Mouse (Mus musculus) left cerebral cortex, postnatal 10 days (tissue): Measurements from ENCODE around the gene Grap2. TPM values are rescaled to one million over a fixed set of nuclear protein-coding genes. Genes with fewer than 3 reads are reported as not detected.

Experiments used
- DNase-seq, 2 experiments: peaks; one replicate each; pipeline ENCODE4 v3.0.0; 2021 to 2022; ENCODE audit warnings: low spot score in 2 of 2, mixed read lengths in 1 of 2; ENCODE audit errors: extremely low spot score in 1 of 2
- intact Hi-C: fragments of 180-260 bp; cut with DNase I; formaldehyde crosslinking; loops from one replicate; pipeline ENCODE4 v1.15.1; 2025
- total RNA-seq, 2 experiments: library from RNA; stranded (reverse); gene quantifications; 2 replicates each; pipeline ENCODE4 v1.2.3; 2021

Gene Grap2
- total RNA-seq, 2 experiments from 2014 or later, result 0.84 to 1.3 TPM

DNA sequence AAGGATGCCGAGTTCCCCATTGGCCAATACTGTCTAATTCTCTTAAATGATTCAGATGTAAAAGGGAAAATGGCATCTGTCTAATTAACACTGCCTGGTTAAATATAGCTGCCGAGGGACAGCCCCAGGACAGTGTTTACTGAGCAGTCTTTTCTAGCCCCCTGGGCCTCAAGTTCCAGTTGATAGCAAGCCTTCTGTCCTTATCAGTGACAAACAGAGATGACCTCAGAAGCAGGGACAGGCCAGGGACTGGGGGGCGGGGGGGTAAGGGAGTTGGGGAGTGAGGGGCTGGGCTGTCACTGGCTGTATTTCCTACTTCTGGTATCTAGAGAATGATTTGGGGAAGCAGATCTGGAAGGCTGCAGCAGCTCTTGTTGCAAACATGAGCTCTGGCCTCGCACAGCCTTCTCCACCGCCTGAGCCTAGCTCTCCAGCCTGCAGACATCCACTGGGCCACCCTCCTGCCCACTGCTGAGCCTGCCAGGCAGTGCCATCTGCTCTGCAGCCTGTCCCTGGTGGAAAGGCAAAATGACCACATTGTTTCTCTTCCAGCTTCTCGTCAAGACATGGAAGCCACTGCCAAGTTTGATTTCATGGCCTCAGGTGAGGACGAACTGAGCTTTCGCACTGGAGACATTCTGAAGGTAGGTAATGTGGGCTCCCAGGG lies 50.9 kb downstream of the Grap2 start:
- DNase-seq, result no peak
- intact Hi-C loops, result no loop called here

- intact Hi-C loops, result no loop called here
- no peak for DNase-seq
These were observed 54.1 kb downstream of the Grap2 start for GRCm38 (mm10) chr15:80626472-80626871.

GRCm38 (mm10) chr15:80630147-80630546 lies 57.8 kb downstream of the Grap2 start:
- intact Hi-C loops, result loop anchor here (5.0 kb wide), 1 partner anchor 363 kb away; no protein-coding TSS in a partner anchor
- DNase-seq, result no peak

DNA sequence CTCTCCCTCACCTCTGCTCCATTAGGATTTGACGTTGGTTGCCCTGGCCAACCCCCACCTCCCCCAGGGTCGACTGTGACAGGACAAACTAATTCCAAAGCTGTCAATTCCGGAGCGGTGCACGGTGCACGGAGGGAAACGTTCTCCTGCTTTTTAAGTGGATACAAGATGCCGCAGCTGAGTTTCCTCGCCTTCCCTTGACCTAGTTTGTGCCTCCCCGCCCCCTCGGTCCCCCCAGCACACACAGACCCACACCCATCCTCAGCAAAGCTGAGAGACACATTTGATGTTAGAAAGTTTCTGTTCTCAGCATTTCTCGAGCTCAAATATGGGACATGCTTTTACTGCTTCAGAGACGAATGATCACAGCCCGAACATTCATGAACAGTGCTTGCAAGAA lies 58.3 kb downstream of the Grap2 start:
- intact Hi-C loops, result loop anchor here (5.0 kb wide), 1 partner anchor 363 kb away; no protein-coding TSS in a partner anchor
- no peak for DNase-seq

- no peak for DNase-seq
- intact Hi-C loops, result loop anchor here (5.0 kb wide), 1 partner anchor 364 kb away; no protein-coding TSS in a partner anchor
These were observed 58.9 kb downstream of the Grap2 start for GRCm38 (mm10) chr15:80631311-80631710.

DNA sequence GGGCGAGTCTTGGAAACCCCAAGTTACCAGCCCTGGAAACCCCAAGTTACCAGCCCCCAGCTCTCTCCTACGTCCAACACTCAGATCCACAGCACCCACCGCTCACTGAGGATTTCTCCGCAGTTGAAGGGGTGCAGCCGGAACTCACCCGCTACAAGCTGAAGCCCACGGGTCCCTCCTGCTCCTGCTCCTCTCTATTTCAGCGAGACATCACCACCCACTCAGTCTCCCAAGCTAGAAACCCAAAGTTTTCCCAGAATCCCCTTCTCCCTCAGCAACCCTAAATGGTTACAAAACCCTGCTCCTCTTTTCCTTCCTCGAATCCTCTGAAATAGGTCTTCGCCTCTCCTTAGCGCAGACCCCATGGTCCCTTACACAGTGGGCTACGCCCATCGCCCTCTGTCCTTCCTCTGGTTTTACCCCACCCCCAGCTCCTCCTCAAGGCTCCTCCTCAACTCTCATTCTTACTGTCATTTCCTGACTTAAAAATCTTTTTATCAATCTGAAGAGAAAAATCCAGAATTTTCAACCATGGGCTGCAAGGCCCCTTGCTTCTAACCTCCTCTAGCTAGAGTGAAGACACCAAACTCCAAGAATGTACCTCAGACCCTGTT lies 60.0 kb downstream of the Grap2 start:
- peak; percentile 37 to 40 for DNase-seq
- intact Hi-C loops, result loop anchor here (5.0 kb wide), 1 partner anchor 365 kb away; no protein-coding TSS in a partner anchor

GRCm38 (mm10) chr15:80634391-80635193 lies 62.2 kb downstream of the Grap2 start:
- intact Hi-C loops, result loop anchor here (2.0 to 5.0 kb wide), 2 partner anchors 60 to 367 kb away; no protein-coding TSS in a partner anchor
- DNase-seq, result peak; percentile 42 to 75

- DNase-seq, result no peak
- intact Hi-C loops, result no loop called here
These were observed 64.5 kb downstream of the Grap2 start for GRCm38 (mm10) chr15:80636757-80637372.

DNA sequence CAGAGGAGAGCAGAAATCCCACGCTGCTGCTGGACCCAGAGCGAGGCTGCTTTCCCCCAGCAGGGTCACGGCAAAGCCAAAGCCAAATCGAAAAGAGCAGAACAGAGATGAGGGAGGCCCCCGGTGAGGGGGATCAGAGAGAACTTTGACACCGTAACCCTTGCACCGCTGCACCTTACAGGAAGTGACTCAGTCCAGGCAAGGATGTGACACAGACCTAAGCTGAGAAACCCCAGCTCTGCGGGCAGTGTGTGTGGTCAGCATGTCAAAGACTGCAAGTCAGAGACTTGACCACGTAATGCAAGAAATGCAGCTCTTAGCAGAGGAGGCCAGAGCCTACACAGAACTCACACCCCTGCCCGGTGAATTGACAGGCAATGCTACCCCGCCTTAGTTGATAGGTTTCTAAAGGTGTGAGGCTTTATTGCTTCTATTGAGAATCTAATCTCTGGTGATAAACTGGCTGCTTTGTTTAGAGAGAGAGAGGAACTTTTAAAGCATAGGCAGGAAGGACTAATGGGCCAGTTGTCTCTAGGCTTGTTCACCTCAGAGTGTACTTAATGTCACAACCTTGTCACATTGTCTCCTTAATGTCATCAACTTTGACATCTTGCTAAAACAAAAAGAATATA lies 66.8 kb downstream of the Grap2 start:
- intact Hi-C loops, result no loop called here
- no peak for DNase-seq

DNA sequence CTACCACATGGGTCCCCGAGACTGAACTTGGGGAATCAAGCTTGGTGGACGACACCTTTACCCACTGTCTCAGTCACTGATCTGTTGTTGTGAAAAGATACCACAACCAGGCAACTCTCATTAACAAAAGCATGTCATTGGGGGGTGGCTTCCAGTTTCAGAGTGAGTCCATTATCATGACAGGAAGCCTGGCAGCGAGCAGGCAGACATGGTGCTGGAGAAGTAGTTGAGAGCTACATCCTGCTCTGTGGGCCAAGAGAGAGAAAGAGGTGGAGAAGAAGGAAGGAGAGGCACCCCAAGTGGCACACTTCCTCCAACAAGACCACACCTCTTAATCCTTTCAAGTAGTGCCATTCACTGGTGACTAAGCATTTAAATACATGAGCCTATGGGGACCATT lies 67.5 kb downstream of the Grap2 start:
- DNase-seq, result no peak
- intact Hi-C loops, result no loop called here

DNA sequence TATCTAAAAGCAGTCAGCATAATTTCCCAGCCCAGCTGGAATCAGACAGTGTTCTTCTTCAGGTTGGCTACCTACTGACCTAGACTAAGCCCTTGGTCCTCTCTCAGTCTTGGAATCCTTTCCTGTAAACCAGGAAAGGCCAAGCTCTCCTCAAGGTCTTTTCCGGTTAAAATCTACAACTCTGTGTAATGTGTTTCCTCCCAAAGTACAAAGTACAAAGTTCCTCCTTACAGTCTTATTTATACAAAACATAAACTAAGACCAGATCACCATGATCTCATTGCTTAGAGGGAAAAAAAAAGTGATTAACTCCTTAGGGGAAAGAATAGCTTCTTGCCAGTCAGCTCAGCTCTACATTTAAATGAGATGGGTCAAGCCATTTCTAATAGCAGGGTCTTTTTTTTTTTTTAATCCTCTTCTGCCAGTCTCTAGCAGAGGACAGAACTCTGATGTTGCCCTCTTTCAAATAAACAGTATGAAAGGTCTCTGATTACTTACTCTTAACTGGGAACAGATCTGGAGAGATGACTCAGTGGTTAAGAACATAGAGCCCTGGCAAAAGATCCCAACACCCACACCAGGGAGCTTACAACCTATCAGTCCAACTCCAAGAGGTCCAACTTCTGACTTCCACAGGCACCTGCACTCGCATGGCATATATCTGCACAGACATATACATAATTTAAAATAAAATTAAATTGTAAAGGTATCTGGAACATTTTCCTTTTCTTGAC lies 69.5 kb downstream of the Grap2 start:
- DNase-seq, result no peak
- intact Hi-C loops, result no loop called here

- intact Hi-C loops, result no loop called here
- DNase-seq, result no peak
These were observed 72.8 kb downstream of the Grap2 start for GRCm38 (mm10) chr15:80645006-80645797.

GRCm38 (mm10) chr15:80648977-80649606 lies 76.7 kb downstream of the Grap2 start:
- peak in 1 of 2 experiments; percentile 42 for DNase-seq
- intact Hi-C loops, result no loop called here

DNA sequence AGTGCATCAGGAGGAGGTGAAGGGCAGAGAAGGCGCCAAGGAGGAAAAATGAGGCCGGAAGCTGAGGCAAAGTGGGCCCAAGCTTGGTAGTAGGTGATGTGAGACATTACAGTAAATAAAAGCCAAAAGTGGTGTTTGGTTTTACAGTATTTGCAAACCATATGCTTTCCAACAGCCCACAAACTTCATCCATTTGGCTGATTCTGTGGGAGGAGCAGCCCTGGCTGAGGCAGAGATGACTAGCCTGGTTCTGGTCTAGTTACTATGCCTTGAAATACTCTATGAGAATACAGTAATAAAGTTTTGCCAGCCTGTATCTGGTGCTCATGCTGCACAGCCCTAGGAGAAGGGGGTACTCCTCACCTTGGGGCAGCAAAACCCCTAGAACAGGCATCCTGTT lies 78.0 kb downstream of the Grap2 start:
- DNase-seq, result no peak
- intact Hi-C loops, result no loop called here

GRCm38 (mm10) chr15:80653865-80654264 lies 81.5 kb downstream of the Grap2 start:
- DNase-seq, result no peak
- intact Hi-C loops, result no loop called here

DNA sequence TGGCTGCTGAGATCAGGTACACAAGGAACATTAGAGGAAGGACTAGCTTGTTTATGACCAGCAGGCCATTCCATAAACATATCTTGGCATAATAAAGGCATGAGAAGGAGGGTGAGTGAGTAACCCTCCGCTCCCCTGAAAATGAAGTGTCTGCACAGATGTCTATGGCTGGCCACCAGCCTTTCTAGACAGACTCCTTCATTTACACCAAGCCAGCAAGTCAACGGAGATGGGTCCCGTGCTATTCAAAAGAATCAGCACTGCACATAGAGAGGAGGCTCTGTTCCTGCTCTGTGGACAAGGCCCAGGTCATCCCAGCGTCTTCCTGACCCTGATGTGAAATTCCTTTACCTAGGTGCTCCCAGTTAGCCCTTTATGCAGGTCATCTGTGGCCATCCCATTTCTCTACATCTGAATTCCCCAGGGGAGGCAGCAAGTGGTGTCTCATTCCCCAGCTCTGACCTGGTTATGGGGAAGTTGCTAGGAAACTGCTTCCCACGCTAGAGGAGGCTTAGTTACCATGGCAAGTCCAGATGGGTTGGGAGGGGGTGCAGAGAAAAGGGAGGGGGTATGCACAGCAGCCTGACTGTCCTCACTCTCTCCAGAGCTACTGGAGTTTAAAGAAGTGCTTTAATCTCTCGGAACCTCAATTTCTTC lies 86.5 kb downstream of the Grap2 start:
- intact Hi-C loops, result no loop called here
- peak; percentile 41 to 60 for DNase-seq
